Mouse (Mus musculus): ENCODE measurements around the gene Defb46.

DNA sequence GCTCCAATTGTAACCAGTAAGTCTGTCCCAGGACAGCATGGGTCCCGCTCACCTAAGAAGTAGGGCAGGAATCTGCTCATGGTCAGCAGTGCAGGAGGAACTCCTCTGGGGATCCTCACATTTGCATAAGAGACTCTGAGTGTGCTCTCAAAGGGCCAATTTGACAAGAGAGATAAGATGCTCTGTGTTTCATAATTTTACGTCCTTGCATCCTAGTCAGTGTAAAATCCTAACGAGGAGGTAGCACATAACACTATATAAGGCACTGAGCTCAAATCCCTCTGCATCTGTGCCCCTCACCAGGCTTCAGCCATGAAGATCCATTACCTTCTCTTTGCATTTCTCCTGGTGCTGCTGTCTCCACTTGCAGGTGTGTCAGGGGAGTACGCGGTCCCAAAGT, 7.6 kb downstream of the Defb46 start, which contains the start of gene Defb5:
- no peak for TF ChIP-seq CTCF (IDR thresholded peaks at IDR 0.05; ENCODE audit: low read depth)
- TF ChIP-seq EP300 (IDR thresholded peaks at IDR 0.05; ENCODE audit: low read depth) = no peak

Measured in liver, embryonic 14.5 days (tissue).